Mouse (Mus musculus): ENCODE measurements around the gene Svs3a. TPM values are rescaled to one million over a fixed set of nuclear protein-coding genes. Genes with fewer than 3 reads are reported as not detected.

The Svs3a gene
- polyA plus RNA-seq, 1 experiment from 2014 or later = not detected

Other genes with a start within 250 kb of the Svs3a start
- 12.1 and 12.2 TPM in 2 replicates for gene Stk4, start 218.9 kb upstream of the Svs3a start, polyA plus RNA-seq (2015; fragmentation: Nextera tagmentation; extraction: Ambion mirVana)
- 25.0 and 27.8 TPM in 2 replicates for gene Tomm34, start 218.1 kb upstream of the Svs3a start, polyA plus RNA-seq (2015; fragmentation: Nextera tagmentation; extraction: Ambion mirVana)
- gene Kcns1, start 118.2 kb upstream of the Svs3a start, polyA plus RNA-seq (2015; fragmentation: Nextera tagmentation; extraction: Ambion mirVana) = 0.07 and 0.21 TPM in 2 replicates
- gene Wfdc5, start 106.5 kb upstream of the Svs3a start, polyA plus RNA-seq (2015; fragmentation: Nextera tagmentation; extraction: Ambion mirVana) = 0.44 TPM in 1 of 2 replicates, not detected in the other
- gene Wfdc12, start 98.7 kb upstream of the Svs3a start, polyA plus RNA-seq (2015; fragmentation: Nextera tagmentation; extraction: Ambion mirVana) = not detected in 2 replicates
- gene Wfdc15a, start 89.1 kb upstream of the Svs3a start, polyA plus RNA-seq (2015; fragmentation: Nextera tagmentation; extraction: Ambion mirVana) = not detected in 2 replicates
- gene Wfdc15b, start 67.6 kb upstream of the Svs3a start, polyA plus RNA-seq (2015; fragmentation: Nextera tagmentation; extraction: Ambion mirVana) = 1.3 and 2.6 TPM in 2 replicates
- gene Svs2, start 50.8 kb upstream of the Svs3a start, polyA plus RNA-seq (2015; fragmentation: Nextera tagmentation; extraction: Ambion mirVana) = not detected in 2 replicates
- not detected in 2 replicates for gene Svs3b, start 32.6 kb upstream of the Svs3a start, polyA plus RNA-seq (2015; fragmentation: Nextera tagmentation; extraction: Ambion mirVana)
- not detected in 2 replicates for gene Svs4, start 10.8 kb upstream of the Svs3a start, polyA plus RNA-seq (2015; fragmentation: Nextera tagmentation; extraction: Ambion mirVana)
- gene Svs6, start 27.5 kb downstream of the Svs3a start, polyA plus RNA-seq (2015; fragmentation: Nextera tagmentation; extraction: Ambion mirVana) = not detected in 2 replicates
- gene Svs5, start 43.5 kb downstream of the Svs3a start, polyA plus RNA-seq (2015; fragmentation: Nextera tagmentation; extraction: Ambion mirVana) = not detected in 2 replicates
- 82.5 and 95.0 TPM in 2 replicates for gene Slpi, start 99.8 kb downstream of the Svs3a start, polyA plus RNA-seq (2015; fragmentation: Nextera tagmentation; extraction: Ambion mirVana)
- 0.12 and 0.16 TPM in 2 replicates for gene Rbpjl, start 113.9 kb downstream of the Svs3a start, polyA plus RNA-seq (2015; fragmentation: Nextera tagmentation; extraction: Ambion mirVana)
- gene Matn4, start 115.9 kb downstream of the Svs3a start, polyA plus RNA-seq (2015; fragmentation: Nextera tagmentation; extraction: Ambion mirVana) = 1.9 and 2.4 TPM in 2 replicates
- 92.0 and 103 TPM in 2 replicates for gene Sdc4, start 154.6 kb downstream of the Svs3a start, polyA plus RNA-seq (2015; fragmentation: Nextera tagmentation; extraction: Ambion mirVana)
- 58.7 and 62.3 TPM in 2 replicates for gene Sys1, start 167.7 kb downstream of the Svs3a start, polyA plus RNA-seq (2015; fragmentation: Nextera tagmentation; extraction: Ambion mirVana)
- gene Gm20458, start 171.7 kb downstream of the Svs3a start, polyA plus RNA-seq (2015; fragmentation: Nextera tagmentation; extraction: Ambion mirVana) = 21.4 and 29.1 TPM in 2 replicates
- gene Trp53tg5, start 184.5 kb downstream of the Svs3a start, polyA plus RNA-seq (2015; fragmentation: Nextera tagmentation; extraction: Ambion mirVana) = not detected in 2 replicates
- gene Dbndd2, start 196.8 kb downstream of the Svs3a start, polyA plus RNA-seq (2015; fragmentation: Nextera tagmentation; extraction: Ambion mirVana) = 15.9 and 18.8 TPM in 2 replicates
- gene Pigt, start 208.3 kb downstream of the Svs3a start, polyA plus RNA-seq (2015; fragmentation: Nextera tagmentation; extraction: Ambion mirVana) = 75.8 and 83.0 TPM in 2 replicates

Data from intestine, postnatal 0 days (tissue).